Mouse (Mus musculus) brain, embryonic 18.5 days (tissue): ENCODE measurements around the gene Mdm2.
"Not testable (repeated sequence)": the region's sequence is repeated elsewhere in the genome, so short reads cannot be mapped to it uniquely, and the experiment has no call there.

Experiments used
- DNase-seq: peaks from one replicate; pipeline ENCODE4 v3.0.0-alpha.2; 2012; ENCODE audit warnings: low read depth, low spot score

Gene Mdm2

DNA sequence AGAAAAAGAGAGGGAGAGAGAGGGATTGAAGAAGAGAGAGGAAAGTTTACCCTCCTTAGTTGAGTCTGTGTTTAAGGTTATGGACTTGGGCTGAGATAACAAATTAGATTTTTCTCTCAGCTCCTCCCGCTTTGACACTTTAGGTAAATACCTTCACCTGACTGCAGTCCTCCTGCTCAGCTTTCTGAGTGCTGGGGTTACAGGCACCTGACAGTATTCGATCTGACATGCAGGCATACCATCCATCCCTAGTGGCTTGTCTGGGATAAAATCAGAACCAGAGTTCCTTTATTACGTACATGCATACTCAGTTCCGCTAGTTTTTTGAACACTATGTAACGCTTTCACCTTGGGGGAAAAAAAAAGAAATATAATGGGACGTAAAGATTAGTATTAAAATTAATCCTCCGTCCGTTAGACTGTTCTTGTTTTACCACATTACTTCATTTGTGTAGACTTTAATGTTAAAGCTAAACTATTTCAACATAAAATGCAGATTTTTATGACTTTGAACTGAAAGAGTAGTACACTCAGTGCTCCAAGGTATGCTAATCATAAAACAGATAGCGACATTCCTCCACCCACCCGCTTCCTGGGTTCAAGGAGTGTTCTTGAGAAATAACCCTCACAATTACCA is 38.6 kb upstream of the Mdm2 start:
- no peak for DNase-seq

DNA sequence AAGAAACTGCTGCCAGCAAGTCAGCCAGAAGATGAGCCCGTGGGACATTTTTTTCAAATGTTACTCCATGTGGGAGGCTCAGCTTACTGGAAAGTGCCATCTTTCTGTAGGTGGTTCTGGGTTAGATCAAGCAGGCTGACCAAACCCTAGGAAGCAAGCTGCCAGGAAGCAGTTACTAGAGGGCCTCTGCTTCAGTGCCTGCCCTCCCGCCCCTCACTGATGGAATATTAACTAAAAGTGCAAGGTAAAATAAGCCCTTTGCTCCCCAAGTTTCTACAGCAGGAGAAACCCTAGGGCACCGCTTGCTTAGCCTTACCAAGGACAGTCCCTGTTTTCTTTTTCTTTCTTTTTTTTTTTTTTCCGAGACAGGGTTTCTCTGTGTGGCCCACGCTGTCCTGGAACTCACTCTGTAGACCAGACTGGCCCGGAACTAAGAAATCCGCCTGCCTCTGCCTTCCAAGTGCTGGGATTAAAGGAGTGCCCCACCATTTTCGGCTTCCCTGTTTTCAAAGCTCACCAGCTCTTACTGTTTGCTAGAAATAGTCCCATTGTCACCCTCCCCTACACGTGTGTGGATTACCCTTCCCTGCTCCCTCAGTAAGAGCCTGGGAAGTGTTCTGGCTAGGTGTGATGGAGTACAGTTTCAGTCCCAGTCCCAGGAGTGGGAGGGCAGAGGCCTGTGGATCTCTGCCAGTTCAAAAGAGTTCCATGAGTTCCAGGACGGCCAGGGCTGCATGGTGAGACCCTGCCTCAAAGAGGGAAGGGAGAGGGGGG is 37.9 kb upstream of the Mdm2 start:
- no peak for DNase-seq

DNA sequence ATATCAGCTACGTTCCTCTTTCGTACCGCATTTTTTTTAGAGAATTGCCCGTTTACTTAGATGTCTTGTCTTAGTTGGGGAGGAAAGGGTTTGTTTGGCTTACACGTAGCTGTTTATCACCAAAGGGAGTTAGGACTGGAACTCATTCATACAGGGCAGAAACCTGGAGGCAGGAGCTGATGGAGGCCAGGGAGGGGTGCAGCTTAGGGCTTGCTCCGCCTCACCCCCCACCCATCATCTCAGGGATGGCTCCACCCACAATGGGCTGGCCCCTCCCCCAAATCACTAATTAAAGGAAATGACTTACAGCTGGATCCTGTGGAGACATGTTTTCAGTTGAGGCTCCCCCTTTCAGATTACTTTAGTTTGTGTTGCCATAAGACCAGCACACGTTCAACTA is 37.2 kb upstream of the Mdm2 start:
- no peak for DNase-seq

DNA sequence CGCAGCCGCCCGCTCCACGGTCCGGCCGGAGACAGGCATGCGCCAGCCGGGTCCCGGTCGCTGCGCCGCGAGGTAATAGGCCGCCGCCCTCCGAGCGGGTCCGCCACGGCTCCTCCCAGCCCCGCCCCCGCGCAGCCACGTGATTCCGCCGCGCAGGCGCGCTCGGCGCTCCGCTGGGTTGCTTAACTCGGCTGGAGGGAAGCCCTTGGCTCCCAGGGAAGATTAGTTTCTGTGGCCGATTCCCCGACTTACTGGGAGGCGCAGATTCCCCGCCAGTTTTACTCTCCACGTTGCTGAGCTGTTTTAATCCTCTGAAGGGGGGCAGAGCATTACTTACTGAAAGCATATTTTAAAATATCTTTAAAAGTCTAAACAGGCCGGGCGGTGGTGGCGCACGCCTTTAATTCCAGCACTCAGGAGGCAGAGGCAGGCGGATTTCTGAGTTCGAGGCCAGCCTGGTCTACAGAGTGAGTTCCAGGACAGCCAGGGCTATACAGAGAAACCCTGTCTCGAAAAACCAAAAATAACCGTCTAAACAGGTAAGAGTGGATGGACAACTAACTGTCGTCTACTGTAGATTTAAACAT is 35.8 kb upstream of the Mdm2 start, which contains the start of gene Slc35e3:
TSS of gene Slc35e3 (minus strand) at position 69 of the 587 bp plus-strand sequence.
- peak; percentile 77 for DNase-seq

DNA sequence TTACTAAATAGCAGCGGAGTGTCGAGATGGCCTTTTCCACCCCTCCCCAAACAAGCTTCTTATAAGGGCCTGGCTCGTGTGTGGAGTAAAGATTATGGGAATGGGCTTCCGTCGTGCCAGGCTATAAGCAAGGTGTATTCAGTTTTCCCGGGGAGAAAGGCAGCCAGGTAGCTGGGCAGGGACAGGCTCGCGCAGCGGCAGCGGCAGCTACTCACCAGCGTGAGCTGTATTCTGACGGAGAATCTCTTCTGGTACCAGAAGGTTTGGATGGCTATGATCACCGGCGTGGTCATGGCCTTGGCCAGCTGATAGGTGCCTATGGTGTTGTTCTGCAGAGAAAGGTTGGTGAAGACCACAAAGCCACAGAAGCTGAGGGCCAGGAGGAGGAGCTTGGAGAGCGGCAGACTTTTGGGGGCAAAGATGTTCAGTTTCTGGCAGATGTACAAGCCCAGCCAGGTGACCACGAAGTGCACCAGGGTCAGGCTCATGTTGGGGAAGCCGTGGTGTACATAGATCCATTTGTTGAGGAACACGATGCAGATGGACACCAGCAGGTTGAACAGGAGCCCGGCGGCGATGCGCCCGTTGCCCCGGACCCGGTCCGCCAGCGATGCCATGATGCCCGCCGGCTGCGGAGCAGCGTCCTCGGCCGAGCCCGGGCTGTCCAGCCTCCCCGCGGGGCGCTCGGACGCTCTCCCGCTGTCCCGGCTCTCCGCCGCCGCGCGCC is 35.2 kb upstream of the Mdm2 start:
- not testable (repeated sequence) for DNase-seq

DNA sequence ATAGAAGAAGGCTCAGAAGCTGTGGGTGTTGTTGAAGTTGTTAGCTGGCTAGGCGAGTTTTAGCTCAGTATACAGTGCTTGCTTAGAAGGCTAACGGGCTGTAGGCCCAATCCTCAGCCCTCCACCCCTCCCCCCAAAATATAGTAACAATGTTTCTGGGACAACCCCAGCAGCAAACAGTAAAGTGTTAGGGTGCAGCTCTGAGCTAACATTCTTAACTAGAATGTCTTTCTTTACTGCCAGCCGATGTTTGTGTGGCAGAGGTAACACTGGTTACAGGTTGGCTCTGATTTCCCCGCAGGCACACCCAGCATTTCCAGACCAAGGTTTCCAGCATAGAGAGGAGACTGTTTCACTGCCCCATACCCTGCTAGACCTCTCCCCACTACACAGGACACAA is 33.4 kb upstream of the Mdm2 start:
- DNase-seq, result no peak

DNA sequence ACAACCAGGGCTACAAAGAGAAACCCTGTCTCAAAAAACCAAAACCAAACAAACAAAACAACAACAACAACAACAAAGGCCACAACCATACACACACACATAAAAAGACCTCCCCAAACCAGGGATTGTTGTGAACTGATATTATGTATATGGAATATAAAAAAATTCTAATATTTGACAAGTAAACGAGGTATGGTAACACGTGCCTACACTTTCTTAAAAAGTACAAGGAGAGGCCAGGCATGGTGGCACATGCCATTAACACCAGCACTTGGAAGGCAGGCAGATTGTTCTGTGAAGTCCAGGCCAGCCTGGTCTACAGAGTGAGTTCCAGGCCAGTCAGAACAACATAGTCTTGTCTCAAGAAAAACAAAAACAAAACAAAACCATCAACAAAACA is 32.6 kb upstream of the Mdm2 start:
- DNase-seq, result no peak

DNA sequence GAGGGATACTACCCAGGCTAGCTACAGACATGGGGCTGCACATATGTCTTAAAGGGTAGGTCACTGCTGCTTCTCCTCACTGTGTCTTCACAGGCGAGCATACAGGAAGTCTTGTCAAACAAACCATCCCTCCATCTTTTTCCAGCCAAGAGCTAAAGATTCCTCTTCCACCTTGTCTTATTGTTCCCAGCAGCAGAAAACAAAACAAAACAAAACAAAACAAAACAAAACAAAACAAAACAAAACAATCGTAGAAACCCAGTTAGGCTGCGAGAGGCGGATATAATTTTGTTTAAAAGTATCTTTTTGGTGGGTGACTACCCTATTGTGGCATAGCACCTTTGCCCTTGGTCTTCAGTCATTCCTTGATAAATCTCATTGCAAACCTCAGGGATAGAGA is 32.1 kb upstream of the Mdm2 start:
- no peak for DNase-seq

DNA sequence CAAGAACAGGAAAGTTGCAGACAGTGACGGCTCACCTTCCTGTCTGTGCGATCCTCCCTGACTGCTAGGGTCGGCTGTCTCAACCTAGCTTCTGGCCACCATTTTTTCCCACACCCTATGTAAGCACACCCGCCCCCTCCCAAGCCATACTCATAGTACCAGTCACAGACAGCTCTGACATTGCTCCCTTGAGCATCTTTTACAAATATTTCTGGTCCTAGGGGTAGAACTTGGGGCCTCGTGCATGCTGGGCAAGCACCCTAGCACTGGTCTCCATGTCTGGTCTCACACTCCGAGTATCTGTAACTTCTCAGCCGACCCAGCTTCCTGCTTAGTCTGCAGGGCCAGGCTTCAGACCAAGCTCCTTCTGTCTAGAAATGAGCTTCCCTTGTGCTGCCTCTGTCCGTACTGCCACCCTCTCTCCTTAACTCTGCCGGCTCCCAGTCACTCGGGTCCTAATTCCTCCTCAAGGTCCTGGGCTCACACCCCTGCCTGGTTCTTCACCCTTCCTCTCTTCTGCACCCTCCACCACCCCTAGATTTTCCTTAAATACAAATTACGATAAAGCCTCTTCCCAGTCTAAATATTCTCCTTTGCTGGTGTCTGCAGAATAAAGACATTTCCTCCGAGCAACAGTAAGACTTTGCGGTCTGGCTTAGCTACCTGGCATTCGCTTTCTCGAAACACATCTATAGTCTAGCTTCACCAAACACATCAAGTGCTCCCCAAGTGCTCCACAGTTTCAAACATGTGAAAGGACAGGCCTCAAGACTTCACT is 31.3 kb upstream of the Mdm2 start:
- no peak for DNase-seq

DNA sequence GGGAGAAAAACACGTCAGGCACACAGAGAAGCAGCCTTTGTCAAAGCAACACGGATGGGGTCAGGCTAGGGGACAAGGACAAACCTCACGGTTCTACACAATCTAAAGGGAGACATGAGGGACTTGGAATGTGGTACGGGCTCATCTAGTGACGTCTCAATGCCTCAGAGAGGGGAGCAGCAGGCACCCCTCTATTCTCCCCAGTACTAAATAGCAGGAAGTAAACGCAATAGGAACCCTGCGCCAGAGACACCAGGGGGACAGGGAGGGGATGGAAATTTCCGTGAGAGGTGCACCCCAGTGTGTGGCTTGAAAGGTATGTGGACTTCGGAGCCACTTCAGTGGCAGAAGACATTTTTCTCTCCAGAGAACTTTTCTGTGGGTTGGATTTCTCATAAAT is 30.4 kb upstream of the Mdm2 start:
- no peak for DNase-seq

DNA sequence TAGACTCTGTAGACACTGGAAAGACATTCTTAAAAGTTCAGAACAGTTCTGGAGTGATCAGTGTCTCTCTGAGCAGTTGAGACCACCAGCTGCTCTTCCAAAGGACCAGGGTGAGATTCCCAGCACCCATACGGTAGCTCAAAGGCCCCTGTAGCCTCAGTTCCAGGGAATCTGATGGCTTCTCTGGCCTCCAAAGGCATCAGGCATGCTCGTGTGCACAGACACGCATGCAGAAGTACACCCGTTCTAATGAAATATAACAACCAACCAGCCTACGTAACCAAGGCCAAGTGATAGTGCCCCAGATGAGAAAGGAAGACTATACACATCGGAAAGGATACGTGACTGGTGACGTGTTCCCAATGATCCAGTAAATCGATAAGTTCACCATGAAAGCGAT is 29.6 kb upstream of the Mdm2 start:
- no peak for DNase-seq

DNA sequence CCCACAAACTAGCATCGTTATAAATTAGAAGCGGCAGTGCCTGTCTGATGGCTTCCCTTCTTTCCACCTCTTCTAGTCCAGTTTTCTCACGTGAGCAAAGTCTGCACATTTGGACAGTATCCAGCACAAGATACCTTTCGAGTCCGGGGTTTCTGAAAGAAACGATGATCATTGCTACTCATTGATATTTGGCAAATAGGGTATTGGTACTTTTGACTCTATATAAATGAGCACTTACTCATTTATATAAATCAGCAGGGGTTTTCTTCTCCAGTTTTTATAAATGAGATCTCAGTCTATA is 29.0 kb upstream of the Mdm2 start:
- no peak for DNase-seq

DNA sequence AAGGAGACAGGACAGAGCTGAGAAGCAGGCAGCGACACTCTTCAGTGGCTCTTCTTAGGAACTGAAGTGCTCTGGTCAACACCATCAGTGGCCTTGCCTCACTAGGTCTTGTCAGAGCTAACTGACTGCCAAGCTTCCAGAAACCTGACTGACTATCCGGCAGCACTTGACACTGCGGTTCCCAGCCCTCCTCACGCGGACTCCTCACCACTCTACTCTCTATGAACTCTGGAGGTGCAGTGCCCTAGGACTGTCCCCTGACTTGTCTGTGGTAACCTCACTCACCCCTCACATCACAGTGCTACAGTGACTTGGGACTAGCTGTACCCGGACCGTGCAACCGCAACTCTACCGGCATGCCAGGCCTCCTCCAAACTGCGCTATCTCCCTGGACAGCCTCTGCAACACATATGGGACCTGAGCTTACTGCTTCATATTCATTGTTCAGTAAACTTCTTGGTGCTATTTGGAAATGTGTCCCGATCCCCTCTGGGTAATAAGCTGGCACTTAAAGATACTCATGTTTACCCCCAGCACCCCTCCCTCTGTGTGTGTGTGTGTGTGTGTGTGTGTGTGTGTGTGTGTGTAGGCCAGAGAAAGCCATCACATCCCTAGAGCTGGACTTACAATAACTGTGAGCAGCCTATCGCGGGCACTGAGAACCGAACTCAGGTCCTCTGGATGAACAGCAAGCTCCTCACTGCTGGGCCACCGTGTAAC is 28.5 kb upstream of the Mdm2 start:
- DNase-seq, result no peak

DNA sequence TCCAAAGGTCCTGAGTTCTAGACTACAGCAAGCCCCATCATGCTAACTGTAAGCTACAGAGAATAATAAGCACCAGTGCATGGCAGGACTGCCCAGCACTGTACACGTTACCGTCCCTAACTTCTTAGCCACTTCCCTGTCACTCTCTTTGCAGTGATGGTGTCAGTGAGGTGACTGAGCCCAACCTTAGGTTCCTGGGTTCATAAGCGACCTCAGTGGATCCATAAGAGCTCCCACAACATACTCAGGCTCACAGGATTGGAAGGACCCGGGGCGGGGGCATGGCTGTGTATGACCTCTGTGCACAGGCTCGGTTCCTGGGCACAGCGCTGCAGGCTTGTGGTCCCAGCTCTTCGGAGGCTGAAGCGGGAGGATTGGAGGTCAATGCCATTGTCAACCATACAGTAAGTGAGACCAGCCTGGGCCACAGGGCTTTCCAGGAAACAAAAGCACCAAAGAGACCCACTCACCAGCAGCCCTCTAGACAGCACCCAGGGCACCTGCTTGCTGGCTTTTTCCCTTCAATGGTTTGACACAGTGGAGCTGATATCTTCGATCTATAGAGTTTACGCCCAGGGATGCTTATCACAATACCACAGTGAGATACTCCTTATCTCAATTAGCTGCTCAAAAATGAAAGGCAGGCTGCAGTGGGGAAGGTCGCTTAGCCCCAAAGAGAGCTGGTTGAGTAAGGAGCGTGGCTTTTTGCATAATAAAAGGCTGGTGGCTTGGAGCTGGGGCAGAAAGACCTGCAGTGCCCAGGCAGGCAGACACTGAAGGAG is 27.8 kb upstream of the Mdm2 start:
- no peak for DNase-seq

DNA sequence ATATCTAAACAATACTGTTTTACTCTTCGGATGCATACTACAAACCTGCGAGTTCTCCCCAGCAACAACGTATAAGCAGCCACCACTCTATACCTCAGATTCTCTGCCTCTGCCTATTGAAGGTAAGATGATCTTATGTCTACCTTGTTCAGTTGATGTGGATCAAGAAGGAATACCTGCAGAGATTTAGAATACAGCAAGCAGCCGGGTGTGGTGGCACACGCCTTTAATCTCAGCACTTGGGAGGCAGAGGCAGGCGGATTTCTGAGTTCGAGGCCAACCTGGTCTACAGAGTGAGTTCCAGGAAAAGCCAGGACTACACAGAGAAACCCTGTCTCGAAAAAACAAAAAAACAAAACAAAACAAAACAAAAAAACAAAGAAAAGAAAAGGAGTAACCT is 26.9 kb upstream of the Mdm2 start:
- DNase-seq, result not testable (repeated sequence)

DNA sequence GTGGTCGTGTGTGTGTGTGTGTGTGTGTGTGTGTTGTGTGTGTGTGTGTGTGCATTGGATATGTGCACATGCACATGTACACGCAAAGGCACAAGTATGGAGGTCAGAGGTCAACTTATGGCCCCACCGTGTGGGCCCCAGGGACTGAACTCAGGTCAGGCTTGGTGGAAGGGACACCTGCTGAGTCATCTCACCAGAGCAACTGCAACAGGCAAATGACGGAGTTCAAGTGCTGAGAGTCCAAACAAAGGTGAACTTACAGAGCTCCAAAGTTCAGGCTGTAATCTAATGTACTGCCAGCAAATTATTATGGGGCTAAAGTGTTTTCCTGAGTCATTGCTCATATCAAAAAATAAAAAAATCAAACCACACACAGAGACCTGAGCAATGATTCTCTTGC is 26.5 kb upstream of the Mdm2 start:
- DNase-seq, result no peak

DNA sequence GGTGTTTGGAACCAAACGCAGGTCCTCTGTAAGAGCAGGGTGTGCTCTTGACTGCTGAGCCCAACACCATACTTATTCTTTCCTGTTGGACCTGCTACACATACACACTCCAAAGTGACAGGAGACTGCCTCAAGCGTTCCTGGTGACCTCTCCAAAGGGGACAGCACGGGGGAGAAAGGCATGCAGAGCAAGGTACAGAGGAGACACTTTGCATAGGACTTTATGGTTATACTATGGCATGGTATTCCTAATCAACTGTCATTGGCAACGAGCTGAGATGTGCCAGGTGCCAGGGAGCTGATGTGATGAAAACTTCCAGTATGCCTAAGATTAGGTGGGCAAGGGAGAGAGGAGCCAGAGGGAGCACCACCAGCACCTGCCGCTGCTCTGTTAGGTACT is 26.0 kb upstream of the Mdm2 start:
- DNase-seq, result no peak

DNA sequence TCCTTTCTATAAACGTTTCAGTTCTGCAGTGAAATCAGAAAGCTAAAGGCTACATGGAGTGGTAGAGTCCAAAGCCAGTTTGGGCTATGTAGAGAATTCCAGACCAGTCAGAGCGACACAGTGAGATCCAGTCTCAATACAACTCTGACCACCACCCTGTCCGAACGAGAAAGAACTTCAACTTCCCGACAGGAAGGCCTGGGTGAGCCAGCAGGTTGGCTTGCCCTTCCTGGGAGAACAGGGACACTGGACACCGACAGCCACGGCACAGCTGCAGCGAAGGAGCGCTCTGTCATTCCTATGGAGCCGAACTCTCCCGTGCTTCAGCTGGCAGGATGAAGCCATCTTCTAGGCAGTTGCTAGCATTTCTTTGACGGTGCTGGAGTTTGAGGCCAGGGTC is 24.8 kb upstream of the Mdm2 start:
- DNase-seq, result not testable (repeated sequence)

DNA sequence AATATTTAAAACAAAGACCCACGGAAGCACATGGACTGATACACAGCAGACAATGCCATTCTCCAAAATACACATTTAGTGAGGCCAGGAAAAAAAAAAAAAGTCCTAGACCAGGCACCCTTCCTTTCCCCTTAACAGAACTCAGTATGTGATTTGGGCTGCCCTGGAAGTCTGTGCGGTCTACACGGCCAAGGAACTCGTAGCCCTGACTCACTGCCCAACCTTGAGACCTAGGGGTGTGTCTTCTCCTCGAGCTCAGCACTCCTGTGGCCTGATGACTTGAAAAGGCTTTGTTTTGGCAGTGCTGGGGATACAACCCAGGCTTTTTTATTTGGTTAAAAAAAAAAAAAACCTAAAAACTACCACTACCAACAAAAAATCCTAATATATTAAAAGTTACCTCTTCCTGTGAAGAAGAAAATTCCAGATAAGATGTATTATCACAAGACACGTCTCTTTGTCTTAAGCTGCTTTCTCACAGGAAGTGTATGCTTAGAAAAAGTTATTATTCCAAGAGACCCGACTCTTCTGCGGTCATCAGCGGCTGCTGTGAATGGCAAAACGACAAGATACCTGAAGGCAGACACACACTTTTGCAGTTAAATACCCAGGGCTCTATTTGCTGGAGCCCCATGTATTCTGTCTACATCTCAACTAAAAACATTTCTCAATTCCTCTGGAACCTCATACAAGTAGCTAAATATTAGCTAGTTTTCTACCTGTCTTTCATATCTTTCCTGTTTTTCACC is 23.7 kb upstream of the Mdm2 start:
- not testable (repeated sequence) for DNase-seq

DNA sequence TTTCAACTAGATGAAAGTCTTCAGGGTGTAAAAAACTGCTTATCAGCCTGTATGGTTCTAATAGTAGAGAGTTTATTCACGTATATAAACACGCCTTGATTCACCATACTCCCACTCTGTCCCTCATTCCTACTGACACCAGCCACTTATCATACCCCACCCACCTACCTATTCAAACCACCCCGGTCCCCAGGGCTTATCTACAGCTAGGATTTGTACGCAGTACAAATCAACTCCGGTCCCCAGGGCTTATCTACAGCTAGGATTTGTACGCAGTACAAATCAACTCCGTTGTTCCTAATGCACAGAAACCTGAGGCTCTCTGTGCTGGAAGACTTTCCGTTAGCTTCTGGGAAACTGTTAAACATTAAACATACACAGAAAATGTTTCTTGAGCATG is 23.1 kb upstream of the Mdm2 start:
- not testable (repeated sequence) for DNase-seq
